Mouse (Mus musculus) ES-E14 (cell line): Measurements from ENCODE around the gene Bod1l. TPM values are rescaled to one million over a fixed set of nuclear protein-coding genes. Genes with fewer than 3 reads are reported as not detected.

ENCODE experiments used
- DNase-seq: peaks from one replicate; pipeline ENCODE4 v3.0.0-alpha.2; 2013; ENCODE audit warnings: low read depth, low spot score
- H3K27ac ChIP-seq: 2 replicates; pipeline ENCODE4 v1.5.1; 2012; ENCODE audit warnings: low read depth, mild to moderate bottlenecking, low read length, moderate library complexity, mixed read lengths; ENCODE audit not compliant: poor library complexity, insufficient read depth, severe bottlenecking
- H3K36me3 ChIP-seq: 2 replicates; pipeline ENCODE4 v1.6.1; 2012; ENCODE audit warnings: mild to moderate bottlenecking, low read length, moderate library complexity, mixed read lengths; ENCODE audit not compliant: control insufficient read depth, poor library complexity, insufficient read depth, severe bottlenecking
- H3K4me1 ChIP-seq, 2 experiments: fragments of 150-350 bp in 1 of 2; sonication (generic) in 1 of 2; 2 replicates each; pipeline ENCODE4 v1.6.1; 2012; ENCODE audit warnings: low read length in 2 of 2, mild to moderate bottlenecking in 1 of 2, mixed read lengths in 1 of 2; ENCODE audit not compliant: control insufficient read depth in 2 of 2, insufficient read depth in 2 of 2, poor library complexity in 1 of 2
- H3K4me3 ChIP-seq, 2 experiments: fragments of 150-350 bp in 1 of 2; sonication (generic) in 1 of 2; 2 replicates each; pipeline ENCODE4 v1.5.1; 2012; ENCODE audit warnings: low read length in 2 of 2, low read depth in 1 of 2, mild to moderate bottlenecking in 1 of 2, mixed read lengths in 1 of 2; ENCODE audit not compliant: insufficient read depth in 1 of 2, poor library complexity in 1 of 2, severe bottlenecking in 1 of 2
- H3K9ac ChIP-seq: 2 replicates; pipeline ENCODE4 v1.6.1; 2012; ENCODE audit warnings: low read depth, mild to moderate bottlenecking, low read length, mixed read lengths; ENCODE audit not compliant: poor library complexity, insufficient read depth, severe bottlenecking
- H3K9me3 ChIP-seq: fragments of 150-350 bp; sonication (generic); 2 replicates; pipeline ENCODE4 v1.6.1; 2012; ENCODE audit warnings: low read depth, mild to moderate bottlenecking, low read length; ENCODE audit not compliant: control insufficient read depth, insufficient read depth
- CHD2 ChIP-seq: IDR thresholded peaks from 2 replicates; pipeline ENCODE4 v1.6.1; 2014; ENCODE audit warnings: mild to moderate bottlenecking, low read depth, low read length, inconsistent platforms
- HCFC1 ChIP-seq: IDR thresholded peaks from 2 replicates; pipeline ENCODE4 v1.6.1; 2012; ENCODE audit warnings: low read length, inconsistent platforms, borderline replicate concordance; ENCODE audit not compliant: insufficient read depth
- MAFK ChIP-seq: IDR thresholded peaks from 2 replicates; pipeline ENCODE4 v1.6.1; 2014; ENCODE audit warnings: mild to moderate bottlenecking, low read depth, low read length, inconsistent platforms; ENCODE audit not compliant: insufficient read depth
- ZC3H11A ChIP-seq: IDR thresholded peaks from 2 replicates; pipeline ENCODE4 v1.6.1; 2012; ENCODE audit warnings: low read depth, mild to moderate bottlenecking, inconsistent platforms, low read length, borderline replicate concordance
- ZNF384 ChIP-seq: IDR thresholded peaks from 2 replicates; pipeline ENCODE4 v1.6.1; 2012; ENCODE audit warnings: low read depth, low read length, inconsistent platforms
- in situ Hi-C, 2 experiments: fragments of 600-800 bp; cut with MboI; formaldehyde crosslinking; loops; one replicate each; pipeline ENCODE4 v1.15.1; 2025; ENCODE audit warnings: low sequenced_read_pairs in 2 of 2, inconsistent platforms in 1 of 2; ENCODE audit not compliant: unreplicated experiment in 2 of 2
- total RNA-seq: library from RNA; depleted of rRNA; stranded (reverse); fragments of 300-350 nt; gene quantifications from 2 replicates; pipeline ENCODE4 v1.2.3, GENCODE M21; 2012; rRNA removed

The Bod1l gene
- total RNA-seq, result 67.2 and 71.0 TPM in 2 replicates

DNA sequence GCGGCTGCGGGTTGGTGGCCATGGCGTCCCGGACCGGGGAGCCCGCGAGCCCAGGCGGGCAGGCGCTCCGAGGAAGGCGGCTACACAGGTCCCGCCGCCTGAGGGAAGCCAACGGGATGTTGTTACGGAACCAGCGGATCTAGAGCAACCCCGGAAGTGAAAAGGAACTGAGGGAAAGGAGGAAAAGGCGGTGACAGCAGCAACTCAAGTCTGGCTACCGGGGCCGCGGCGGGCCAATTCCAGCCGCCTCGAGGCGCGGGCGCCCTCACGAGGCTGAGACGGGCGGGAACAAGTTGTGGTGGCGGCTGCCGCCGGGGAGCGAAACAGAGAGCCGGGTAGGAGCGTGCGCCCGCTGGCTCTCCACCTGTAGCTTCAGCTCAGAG is at the start of gene Bod1l:
Gene Bod1l, minus strand, starts transcription at position 169 of the 383 bp plus-strand sequence.
- H3K9me3 ChIP-seq, result no peaks in the 10 kb centered on the region
- in situ Hi-C loops, result no loop called here
- peak; percentile 79 for DNase-seq
- TF ChIP-seq ZNF384 (no peak), ZC3H11A (0 out of 2 replicates have a peak, but pooled peaks have one; percentile 23), MAFK (no peak), HCFC1 (peak; percentile 71; the same call in 1 of the 2 replicates), CHD2 (no peak)
- H3K36me3 ChIP-seq, result peaks cover 2% of the 10 kb centered on the region; the same call in 1 of the 2 replicates
- H3K27ac ChIP-seq, result 0 out of 2 replicates have a peak within 1 kb of the TSS, but pooled peaks have one; percentile 13
- H3K4me3 ChIP-seq, result peak within 1 kb of the TSS; percentile 75 to 96
- H3K9ac ChIP-seq, result peak within 1 kb of the TSS; percentile 94
- peaks cover 4 to 5% of the 10 kb centered on the region in 2 experiments; a peak in 1 of 4 replicates for H3K4me1 ChIP-seq

DNA sequence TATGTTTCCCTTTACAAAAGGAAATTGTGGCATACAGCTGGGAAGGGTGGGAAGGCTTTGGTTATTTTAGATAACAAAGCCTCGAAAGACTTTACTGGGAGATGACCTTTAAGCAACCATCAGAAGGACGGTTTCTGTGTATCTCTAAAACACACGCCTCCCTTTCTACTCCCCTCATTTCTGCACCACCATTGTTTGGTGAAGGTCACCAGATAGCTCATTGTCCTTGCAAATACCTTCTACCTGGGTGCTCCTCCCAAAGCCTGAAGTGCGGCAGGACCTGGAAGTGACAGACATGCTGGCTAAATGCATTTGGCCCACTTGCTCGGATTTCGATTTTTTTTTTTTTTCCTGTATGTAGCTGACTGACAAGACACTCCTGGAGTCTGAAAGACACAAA is 49.2 kb upstream of the Bod1l start:
- in situ Hi-C loops, result loop anchor here in 1 of 2 experiments (25.0 kb wide), 1 partner anchor 294 kb away; no protein-coding TSS in a partner anchor
- Histone ChIP-seq H3K9me3 (no peaks in the 10 kb centered on the region), H3K9ac (no peak overlapping the region), H3K27ac (no peak overlapping the region), H3K36me3 (no peaks in the 10 kb centered on the region), H3K4me1 (peaks cover 4% of the 10 kb centered on the region in 2 experiments; a peak in 2 of 4 replicates), H3K4me3 (no peak overlapping the region)
- DNase-seq, result peak; percentile 46
- TF ChIP-seq ZNF384 (no peak), HCFC1 (no peak), MAFK (no peak), ZC3H11A (no peak), CHD2 (no peak)

DNA sequence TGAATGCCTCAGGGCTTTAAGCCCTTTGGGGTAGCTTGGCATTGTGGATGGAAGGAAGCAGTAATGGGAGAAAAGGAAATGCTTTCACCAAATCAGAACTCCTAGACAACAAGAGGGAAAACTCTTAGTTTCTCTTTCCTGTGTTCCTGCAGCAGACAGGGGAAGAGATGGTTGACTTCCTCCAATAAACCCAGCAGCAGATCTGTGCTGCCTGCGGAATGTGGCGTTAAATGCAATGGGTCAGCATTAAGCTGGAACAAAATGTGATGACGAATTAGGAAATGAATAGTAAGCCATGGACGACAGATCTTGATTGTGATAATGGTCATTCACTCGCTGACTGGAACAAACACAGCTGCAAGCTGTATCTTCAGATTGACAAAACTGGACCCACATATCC is 46.8 kb upstream of the Bod1l start:
- TF ChIP-seq CHD2, result no peak
- TF ChIP-seq HCFC1, result no peak
- no peak for TF ChIP-seq ZC3H11A
- TF ChIP-seq MAFK, result no peak
- no peak for TF ChIP-seq ZNF384
- Histone ChIP-seq H3K27ac (no peak overlapping the region), H3K9me3 (no peaks in the 10 kb centered on the region), H3K9ac (no peak overlapping the region), H3K4me1 (peaks cover 4% of the 10 kb centered on the region in 2 experiments; a peak in 2 of 4 replicates), H3K36me3 (no peaks in the 10 kb centered on the region), H3K4me3 (no peak overlapping the region)
- no peak for DNase-seq
- in situ Hi-C loops, result loop anchor here in 1 of 2 experiments (25.0 kb wide), 1 partner anchor 296 kb away; no protein-coding TSS in a partner anchor

DNA sequence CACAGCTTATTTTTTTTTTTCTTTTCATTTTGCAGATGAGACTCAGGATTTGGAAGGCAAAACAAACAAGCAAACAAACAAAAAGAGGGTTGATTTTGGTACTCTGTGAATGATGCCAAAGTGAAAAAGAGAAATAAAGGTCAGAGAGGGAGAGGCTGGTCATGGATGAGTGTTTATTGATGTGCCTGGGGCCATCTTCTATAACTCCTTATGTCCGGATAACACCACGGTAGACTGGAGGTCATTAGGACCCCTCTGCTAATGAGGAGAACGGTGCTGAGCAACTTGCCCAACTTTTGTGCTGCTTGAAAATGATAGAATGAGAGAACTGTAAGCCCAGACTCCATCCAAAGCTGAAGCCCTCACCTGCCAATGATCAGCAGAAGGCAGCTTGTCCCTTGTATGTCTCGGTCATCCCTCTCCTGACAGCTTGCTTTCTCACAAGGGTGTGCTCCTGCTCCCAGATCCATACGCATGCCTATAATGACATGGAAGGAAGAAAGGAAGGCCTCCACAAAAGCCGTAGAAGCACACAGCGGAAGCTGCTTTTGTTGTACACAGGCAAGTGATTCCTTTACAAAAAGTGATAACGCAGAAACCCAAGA is 45.2 kb upstream of the Bod1l start:
- no peaks in the 10 kb centered on the region for H3K9me3 ChIP-seq
- H3K9ac ChIP-seq, result no peak overlapping the region
- in situ Hi-C loops, result loop anchor here in 1 of 2 experiments (25.0 kb wide), 1 partner anchor 298 kb away; no protein-coding TSS in a partner anchor
- no peak overlapping the region for H3K4me3 ChIP-seq
- no peak for DNase-seq
- no peaks in the 10 kb centered on the region for H3K36me3 ChIP-seq
- peaks cover 4% of the 10 kb centered on the region in 2 experiments; a peak in 1 of 4 replicates for H3K4me1 ChIP-seq
- TF ChIP-seq ZC3H11A, result no peak
- no peak for TF ChIP-seq MAFK
- TF ChIP-seq HCFC1, result no peak
- TF ChIP-seq CHD2, result no peak
- no peak for TF ChIP-seq ZNF384
- H3K27ac ChIP-seq, result no peak overlapping the region
